Mouse (Mus musculus) adrenal gland, adult 8-10 months (tissue): Measurements from ENCODE around the gene Pofut2. TPM values are rescaled to one million over a fixed set of nuclear protein-coding genes. Genes with fewer than 3 reads are reported as not detected.
"Not testable (repeated sequence)": the region's sequence is repeated elsewhere in the genome, so short reads cannot be mapped to it uniquely, and the experiment has no call there.

ENCODE experiments used
- DNase-seq: peaks from one replicate; pipeline ENCODE4 v3.0.0; 2022
- total RNA-seq, 4 experiments: library from RNA; stranded (reverse); gene quantifications; 2 replicates each; pipeline ENCODE4 v1.2.4; 2022

Pofut2 gene
- total RNA-seq, 4 experiments from 2014 or later, result 82.9 to 90.5 (median 87.2) TPM

DNA sequence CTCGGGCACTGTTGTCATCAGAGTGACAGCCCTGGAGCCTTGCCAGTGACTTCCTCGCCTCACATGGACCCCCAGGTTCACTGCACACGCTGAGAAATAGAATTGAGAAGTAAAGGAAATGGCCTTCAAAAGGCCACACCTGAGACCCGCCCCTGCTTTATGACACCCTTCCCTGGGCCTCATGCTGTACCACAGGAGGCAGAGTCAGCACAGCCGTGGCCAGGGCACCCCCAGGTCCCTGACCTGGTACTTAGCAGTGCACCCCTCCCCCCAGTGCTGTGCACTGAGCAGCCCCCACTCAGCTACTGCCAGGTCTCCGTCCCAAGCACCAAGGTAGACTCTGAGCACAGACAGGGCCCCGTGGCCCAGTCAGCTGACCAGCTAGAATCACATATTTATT lies 10.1 kb downstream of the Pofut2 start:
- DNase-seq, result no peak

GRCm38 (mm10) chr10:77272980-77273730 lies 14.1 kb downstream of the Pofut2 start:
- DNase-seq, result no peak

DNA sequence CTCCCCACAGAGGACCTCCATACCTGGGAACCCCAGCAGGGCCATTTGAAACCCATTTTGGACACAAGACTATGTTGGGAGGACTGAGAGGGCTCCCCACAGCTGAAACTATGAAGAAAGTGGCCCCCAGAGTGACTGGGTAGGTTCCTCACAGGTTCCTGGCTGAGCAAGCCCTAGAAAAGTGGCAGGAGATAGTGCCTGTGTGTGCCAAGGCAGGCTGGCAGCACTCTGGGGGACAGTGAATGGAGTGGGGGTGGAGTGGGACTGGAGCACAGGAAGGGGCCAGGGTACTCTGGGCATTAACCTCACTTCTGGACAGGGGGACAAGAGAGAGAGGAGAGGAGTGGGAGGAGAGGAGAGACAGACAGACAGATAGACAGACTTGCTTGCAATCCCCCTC lies 14.8 kb downstream of the Pofut2 start:
- DNase-seq, result no peak

DNA sequence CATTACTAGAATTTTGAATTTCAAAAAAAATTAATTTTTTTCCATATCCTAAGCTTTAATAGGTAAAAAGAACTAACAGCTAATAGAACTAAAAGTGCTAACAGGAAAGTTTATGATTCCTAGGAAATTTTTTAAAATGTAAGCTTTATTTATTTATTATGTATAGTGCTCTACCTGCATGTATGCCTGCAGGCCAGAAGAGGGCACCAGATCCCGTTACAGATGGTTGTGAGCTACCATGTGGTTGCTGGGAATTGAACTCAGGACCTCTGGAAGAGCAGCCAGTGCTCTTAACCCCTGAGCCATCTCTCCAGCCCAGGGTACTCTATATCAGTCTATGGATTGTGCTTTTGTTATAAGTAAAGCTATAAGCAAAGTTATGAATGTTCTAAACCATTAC lies 23.1 kb downstream of the Pofut2 start:
- DNase-seq, result not testable (repeated sequence)

DNA sequence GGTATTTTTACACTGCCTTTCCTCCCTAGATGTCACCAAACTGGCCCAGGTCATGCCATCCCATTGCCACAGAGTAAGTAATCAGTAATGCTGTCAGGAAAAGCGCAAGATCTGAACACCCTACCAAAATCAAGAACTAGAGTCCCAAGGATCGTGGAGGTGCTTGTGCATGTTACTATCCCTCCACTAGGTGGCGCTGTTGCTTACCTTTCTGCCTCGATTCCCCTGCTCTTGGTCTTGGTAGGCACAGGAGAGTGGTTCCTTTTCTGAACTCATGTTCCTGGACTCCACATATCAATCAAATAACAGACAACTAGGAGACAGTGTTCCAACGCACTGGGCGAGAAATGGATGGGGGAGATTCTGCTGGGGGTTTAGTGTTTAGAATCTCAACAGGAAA lies 23.8 kb downstream of the Pofut2 start:
- no peak for DNase-seq

- no peak for DNase-seq
Observed at GRCm38 (mm10) chr10:77284832-77285231, 25.8 kb downstream of the Pofut2 start.

DNA sequence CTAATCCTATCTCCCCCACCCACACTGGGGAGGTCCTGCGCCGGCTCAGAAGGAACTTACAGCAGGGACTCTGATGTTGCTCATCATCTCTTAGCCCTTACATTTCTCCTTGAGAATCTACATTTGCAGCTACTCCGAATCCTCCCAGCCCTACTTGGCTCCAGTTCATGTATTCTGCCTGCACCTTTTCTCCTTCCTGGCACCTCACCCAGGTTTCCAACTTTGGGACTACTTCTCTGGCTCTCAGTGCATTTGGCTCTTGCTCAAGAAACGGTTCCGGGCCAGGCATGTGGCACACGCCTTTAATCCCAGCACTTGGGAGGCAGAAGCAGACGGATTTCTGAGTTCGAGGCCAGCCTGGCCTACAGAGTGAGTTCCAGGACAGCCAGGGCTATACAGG lies 28.6 kb downstream of the Pofut2 start:
- DNase-seq, result no peak

- no peak for DNase-seq
Observed at GRCm38 (mm10) chr10:77288639-77289195, 29.7 kb downstream of the Pofut2 start.

DNA sequence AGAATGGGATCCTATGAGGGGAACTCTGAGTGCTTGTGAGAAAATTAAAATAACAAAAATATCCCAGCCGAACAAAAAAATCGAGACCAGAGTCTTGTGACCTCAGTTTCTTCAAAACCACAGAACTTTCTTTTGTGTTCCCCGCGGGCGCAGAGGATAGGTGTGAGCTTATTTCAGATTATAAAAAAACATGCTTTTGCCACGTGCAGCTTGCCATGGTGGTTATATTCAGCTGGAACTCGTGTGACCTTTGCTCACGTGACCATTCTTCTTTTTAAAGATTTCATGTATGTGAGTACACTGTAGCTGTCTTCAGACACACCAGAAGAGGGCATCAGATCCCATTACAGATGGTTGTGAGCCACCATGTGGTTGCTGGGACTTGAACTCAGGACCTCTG lies 30.5 kb downstream of the Pofut2 start:
- no peak for DNase-seq

DNA sequence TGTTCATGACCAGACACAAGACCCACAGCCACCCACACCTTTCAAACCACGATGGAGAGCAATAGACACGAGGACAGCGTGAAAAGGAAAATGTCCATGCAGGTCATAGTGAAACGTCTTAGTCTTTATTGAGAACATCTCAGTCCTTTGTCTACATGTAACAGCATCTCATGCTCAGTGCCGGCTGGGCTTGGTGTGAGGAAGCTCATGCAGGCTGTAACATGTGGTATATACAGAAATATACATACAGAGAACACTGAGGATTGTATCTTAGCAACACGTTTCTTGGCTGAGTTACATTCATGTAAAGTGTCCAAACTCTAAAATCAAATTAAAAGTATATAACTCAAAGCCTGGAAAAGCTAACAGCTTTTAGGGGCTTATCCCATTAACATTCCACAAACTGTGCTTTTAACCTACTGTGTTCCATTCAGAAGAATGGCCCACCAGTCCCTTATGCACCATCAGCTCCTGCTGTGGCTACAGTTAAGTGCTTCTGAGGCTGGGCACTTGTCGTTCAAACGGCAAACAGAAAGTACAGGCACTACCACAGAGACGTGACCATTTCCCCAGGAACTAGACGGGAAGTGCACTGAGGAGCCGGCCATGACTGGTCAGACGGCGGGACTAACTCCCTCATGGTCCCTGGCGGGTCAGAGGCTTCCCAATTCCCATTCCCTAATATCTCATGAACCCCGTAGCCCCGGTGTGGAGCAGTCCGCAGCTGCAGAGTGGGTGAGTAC lies 31.8 kb downstream of the Pofut2 start:
- DNase-seq, result no peak

- DNase-seq, result no peak
Observed at GRCm38 (mm10) chr10:77294691-77295090, 35.7 kb downstream of the Pofut2 start.

DNA sequence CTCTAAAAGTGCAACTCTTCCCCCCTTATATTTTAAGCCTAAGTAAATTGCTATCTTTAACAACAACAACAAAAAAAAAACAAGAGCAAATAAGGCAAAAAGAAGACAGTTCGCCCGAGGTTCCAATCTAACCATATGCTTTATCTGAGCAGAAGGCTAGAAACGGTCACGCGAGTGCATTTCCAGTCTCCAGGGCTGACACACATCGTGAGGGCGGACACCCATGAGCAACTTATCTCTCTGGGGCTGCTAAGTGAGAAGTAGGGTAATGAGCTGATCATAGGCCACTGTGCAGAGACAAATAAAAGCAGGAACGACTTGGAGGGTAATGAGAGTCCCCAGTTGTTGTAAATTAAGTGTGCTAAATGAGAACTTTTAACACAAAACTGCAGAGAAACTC lies 39.6 kb downstream of the Pofut2 start:
- no peak for DNase-seq

- DNase-seq, result no peak
Observed at GRCm38 (mm10) chr10:77299194-77299593, 40.2 kb downstream of the Pofut2 start.

DNA sequence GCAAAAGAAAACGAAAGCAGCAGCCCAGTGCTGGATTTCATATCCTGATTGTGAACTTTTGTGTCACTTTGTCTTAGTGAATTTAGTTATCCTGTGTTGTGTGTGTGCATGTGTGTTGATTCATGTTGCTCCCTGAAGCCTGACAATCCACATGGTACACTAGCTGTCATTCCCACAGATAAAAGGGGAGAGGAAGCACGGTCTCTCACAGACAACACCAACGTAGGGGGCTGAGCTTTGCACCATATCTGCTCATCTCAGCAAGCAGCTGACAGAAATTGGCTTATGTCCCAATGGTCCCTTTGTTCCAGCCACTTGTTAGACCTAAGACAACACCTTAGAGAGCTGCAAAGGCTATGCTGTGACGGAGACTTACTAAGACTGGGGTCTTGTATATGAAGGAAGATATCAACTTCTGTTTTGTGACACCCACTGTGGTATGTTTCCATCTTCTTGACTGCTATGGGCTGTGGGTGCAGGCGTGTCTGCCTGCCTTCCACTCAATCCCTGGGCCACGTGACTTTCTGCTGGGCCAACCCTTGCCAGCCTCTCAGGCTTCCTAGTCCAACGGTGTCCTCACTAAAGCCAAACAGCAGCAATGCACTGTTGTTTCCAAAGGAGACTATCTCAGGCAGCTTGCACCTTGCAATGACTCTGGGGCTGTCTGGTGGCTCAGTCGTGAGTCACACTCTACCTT lies 41.4 kb downstream of the Pofut2 start:
- no peak for DNase-seq

DNA sequence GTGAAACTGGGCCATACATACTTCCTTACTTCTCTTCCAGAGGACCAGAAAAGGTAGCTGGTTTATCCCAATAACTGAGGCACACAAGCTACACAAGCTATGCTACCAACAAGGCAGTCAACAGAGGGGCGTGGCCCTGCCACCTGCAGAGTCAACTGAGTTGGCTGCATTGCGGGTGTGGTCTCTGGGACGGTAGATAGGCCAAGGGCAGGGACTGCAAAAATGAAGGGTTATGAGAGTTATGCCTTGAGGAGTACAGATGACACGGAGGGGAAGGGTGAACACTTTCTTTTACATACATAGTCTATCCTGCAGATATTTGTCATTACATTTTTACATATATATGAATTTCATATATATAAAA lies 41.9 kb downstream of the Pofut2 start:
- no peak for DNase-seq

DNA sequence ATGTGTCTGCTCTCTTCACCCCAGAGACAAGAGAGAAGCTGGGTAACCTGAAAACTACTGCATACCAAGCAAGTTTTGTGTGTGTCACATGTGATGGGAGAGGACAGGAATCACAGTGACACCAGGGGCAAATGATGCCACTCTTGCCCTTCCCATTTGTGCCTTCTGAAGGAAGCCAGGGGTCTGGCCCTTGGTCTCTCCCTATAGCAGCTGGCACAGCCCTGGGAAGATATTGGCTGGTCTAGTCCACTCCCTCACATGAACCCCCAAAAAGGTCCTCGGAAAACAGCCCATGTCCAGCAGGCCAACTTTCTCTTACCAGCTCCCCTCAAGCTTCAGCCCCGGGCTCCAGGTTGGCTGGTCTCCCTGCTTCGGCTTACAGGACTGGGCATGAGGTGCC lies 45.3 kb downstream of the Pofut2 start:
- DNase-seq, result no peak

DNA sequence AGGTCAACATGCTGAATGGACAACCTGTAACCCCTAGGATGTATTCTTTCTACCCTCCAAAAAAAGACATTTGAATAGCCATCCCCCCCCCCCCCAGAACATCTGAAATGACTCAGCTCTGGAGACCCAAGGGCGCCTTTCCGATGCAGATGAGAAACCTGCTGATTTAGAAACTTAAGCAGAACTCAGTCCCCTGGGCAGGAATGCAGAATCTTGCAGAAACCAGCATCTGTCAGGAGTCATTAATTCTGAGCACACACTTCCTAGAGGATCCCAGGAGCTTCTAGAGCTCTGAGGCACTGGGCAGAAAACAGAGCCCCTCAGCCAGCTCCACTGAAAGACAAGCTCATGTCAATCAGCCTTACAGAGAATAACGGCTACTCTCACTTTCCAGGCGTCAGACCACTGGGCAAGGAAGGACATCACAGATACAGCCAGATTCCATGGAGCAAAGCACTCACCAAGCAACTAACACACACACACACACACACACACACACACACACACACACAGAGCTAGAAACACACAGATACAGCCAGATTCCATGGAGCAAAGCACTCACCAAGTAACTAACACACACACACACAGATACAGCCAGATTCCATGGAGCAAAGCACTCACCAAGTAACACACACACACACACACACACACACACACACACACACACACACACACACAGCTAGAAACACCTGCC lies 46.0 kb downstream of the Pofut2 start:
- no peak for DNase-seq

DNA sequence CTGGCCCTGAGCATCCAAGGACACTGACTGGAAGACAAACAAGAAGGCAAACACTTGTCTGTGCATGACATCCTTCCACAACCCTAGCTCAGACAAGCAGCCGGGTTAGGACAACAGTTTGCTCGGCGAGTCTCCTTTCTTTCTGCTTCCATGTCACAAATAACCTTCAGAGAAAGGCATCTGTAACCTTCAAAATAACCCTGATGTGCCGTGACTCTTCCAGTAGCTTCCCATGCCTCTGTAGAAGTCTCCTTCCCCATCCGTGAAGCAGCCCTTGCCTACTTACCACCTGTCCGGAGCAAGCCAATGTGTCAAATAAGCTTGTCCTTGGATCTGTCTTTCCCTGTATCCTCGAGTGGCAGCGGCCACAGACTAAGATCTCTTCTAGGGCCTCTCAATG lies 46.7 kb downstream of the Pofut2 start:
- no peak for DNase-seq

DNA sequence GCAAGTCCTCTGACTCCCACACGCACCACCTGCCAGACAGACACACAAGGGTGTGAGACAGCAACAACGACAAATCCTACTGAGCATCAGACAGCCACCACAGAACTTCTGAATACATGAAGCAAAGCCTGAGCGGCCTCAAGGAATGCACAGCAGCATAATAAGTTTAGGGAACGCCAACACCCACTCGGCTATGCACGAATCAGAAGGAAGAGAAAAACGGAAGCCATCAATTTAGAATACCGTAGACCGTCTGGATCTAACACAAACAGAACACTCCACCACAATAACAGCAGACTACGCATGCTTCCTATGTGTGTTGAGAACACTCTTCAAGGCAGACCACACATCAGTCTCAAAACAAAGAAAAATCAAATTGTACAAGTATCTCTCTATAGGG lies 50.0 kb downstream of the Pofut2 start:
- no peak for DNase-seq

DNA sequence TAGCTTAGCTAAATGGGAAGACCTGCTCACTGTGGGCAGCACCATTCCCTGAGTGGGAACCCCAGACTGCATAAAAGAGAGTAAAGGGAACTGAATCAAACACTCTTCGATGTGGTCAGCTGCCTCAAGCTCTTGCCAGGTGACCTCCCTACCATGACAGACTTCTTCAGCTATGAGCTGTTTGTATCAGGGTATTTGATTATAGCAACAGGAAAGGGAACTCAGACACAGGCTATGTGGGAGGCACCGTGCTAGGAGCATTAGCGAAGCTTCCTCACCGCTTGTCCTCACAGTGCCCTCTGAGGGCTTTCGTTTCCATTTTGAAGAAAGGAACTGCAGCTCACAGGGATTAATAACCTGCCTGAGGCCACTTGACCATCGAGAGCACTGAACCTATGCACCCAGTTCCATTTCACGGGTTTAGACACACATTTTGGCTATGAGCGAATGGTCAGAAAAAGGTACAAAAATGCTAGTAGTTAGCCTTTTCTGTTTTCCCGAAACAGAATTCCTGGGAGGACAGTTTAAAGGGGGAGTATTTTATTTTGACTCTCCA lies 55.8 kb downstream of the Pofut2 start:
- DNase-seq, result no peak

GRCm38 (mm10) chr10:77315682-77316081 lies 56.7 kb downstream of the Pofut2 start:
- DNase-seq, result no peak
